9 mouse cellular contexts compared by ENCODE assay signal in the genomic region with DNA sequence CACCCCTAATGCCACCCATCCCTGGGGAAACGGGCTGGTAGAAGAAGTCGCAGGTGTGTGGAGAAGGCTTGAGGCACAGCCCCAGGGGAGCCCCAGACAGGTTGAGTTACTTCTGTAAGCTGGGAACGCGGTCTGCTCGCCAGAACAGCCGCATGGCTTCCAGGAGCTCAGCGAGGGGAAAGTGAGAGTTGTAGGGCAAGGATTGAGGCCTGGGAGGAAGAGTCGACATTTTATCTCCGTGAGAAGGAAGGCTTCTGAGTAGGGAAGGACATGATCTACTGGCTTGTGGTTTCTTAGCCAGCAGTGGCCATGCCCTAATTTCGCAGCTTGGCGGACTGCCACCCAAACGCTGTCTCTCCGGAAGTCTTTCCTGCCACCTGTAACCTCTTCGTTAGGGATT. TPM values are rescaled to one million over a fixed set of nuclear protein-coding genes. Genes with fewer than 3 reads are reported as not detected.
DNase-seq lines count a peak whose midpoint lies in the region; ATAC-seq lines count a peak whose summit lies in the region.
"Had no signal": no experiment of that assay in that cellular context is flagged by ENCODE, and none has a peak within 500 bp of the region (broad histone marks: within the 10 kb centered on the region; RNA-seq: fewer than 3 reads in every experiment).

No protein-coding gene starts in this region.

- H3K9ac ChIP-seq in hindbrain, embryonic 11.5 days (ENCODE audit: low read depth, low read length): 0 out of 2 replicates have a peak overlapping the region, but pooled peaks have one; percentile 11
- H3K9ac ChIP-seq in liver, embryonic 11.5 days (ENCODE audit: low read depth, low read length): no peak overlapping the region

- H3K4me3 ChIP-seq in hindbrain, embryonic 11.5 days (ENCODE audit: low read depth, low read length): peak overlapping the region; percentile 62
- peak overlapping the region; percentile 52; the same call in 1 of the 2 replicates for H3K4me3 ChIP-seq in liver, embryonic 11.5 days (ENCODE audit: low read depth, low read length)
- H3K4me3 ChIP-seq: erythroblast, embryonic 14.5 days had no signal

- peaks cover 3% of the 10 kb centered on the region; the same call in 1 of the 2 replicates for H3K4me1 ChIP-seq in hindbrain, embryonic 11.5 days (replicated peaks; ENCODE audit: control insufficient read depth, insufficient read depth, low read length)
- H3K4me1 ChIP-seq in liver, embryonic 11.5 days (replicated peaks; ENCODE audit: control insufficient read depth, insufficient read depth, low read length): no peaks in the 10 kb centered on the region; the same call in 1 of the 2 replicates

- no peak for DNase-seq in frontal cortex, postnatal 10 days (ENCODE audit: low spot score in 2 of 2)
- DNase-seq in thymus, postnatal 0 days (ENCODE audit: low spot score): peak; percentile 21
- no peak for DNase-seq in thymus, postnatal 4 days
- DNase-seq in hindbrain, embryonic 11.5 days (ENCODE audit: low spot score): peak; percentile 47
- DNase-seq in liver, embryonic 11.5 days (ENCODE audit: low spot score): no peak
- peak; percentile 63 for DNase-seq in retina, postnatal 1 day
- no peak for DNase-seq in Muller cell, postnatal 12 days (ENCODE audit: inconsistent ontology term)

- peaks cover 17% of the 10 kb centered on the region for H3K27me3 ChIP-seq in hindbrain, embryonic 11.5 days (ENCODE audit: control insufficient read depth, insufficient read depth, low read length)
- H3K27me3 ChIP-seq in liver, embryonic 11.5 days (replicated peaks; ENCODE audit: control insufficient read depth, insufficient read depth, low read length): peaks cover 46% of the 10 kb centered on the region

- 0 out of 2 replicates have a peak, but pooled peaks have one; percentile 34 for ATAC-seq in frontal cortex, adult (ENCODE audit: low TSS enrichment)
- ATAC-seq in hindbrain, embryonic 11.5 days (ENCODE audit: low FRiP score): no peak
- no peak for ATAC-seq in liver, embryonic 11.5 days (replicated peaks; ENCODE audit: low FRiP score)

- H3K4me2 ChIP-seq in hindbrain, embryonic 11.5 days (replicated peaks; ENCODE audit: low read depth, low read length): peak overlapping the region; percentile 96
- peak overlapping the region; percentile 77 for H3K4me2 ChIP-seq in liver, embryonic 11.5 days

- no peaks in the 10 kb centered on the region for H3K36me3 ChIP-seq in hindbrain, embryonic 11.5 days (ENCODE audit: control insufficient read depth, insufficient read depth, low read length)
- no peaks in the 10 kb centered on the region for H3K36me3 ChIP-seq in liver, embryonic 11.5 days (ENCODE audit: control insufficient read depth, insufficient read depth, low read length)

- H3K27ac ChIP-seq in hindbrain, embryonic 11.5 days (ENCODE audit: low read depth, low read length): no peak overlapping the region
- no peak overlapping the region for H3K27ac ChIP-seq in liver, embryonic 11.5 days (ENCODE audit: low read depth, low read length)

- 2% methylated on average over 14 of the region's 14 CpGs for WGBS in hindbrain, embryonic 11.5 days
- WGBS in liver, embryonic 11.5 days: 4% methylated on average over 14 of the region's 14 CpGs

- H3K9me3 ChIP-seq in hindbrain, embryonic 11.5 days (ENCODE audit: control insufficient read depth, low read length): no peaks in the 10 kb centered on the region
- no peaks in the 10 kb centered on the region for H3K9me3 ChIP-seq in liver, embryonic 11.5 days (ENCODE audit: control insufficient read depth, low read length)

RNA-seq across cellular contexts. Expression of a gene that starts 0.9 kb away (rescaled TPM):
- polyA plus RNA-seq in thymus, postnatal 0 days (2015; fragmentation: Nextera tagmentation; extraction: Ambion mirVana): 9.6 and 13.8 TPM in 2 replicates
- polyA plus RNA-seq in hindbrain, embryonic 11.5 days (2014; fragmentation: Nextera tagmentation; extraction: Ambion mirVana): 6.0 and 6.9 TPM in 2 replicates
- 0.14 and 0.22 TPM in 2 replicates for polyA plus RNA-seq in liver, embryonic 11.5 days (2014; fragmentation: Nextera tagmentation; extraction: Ambion mirVana)
- polyA plus RNA-seq: erythroblast, embryonic 14.5 days had no signal

Comparison
In these comparisons a context has a peak if more than half of its experiments do, and no peak if none do; other contexts are left out.
1. DNase-seq: peak in thymus, postnatal 0 days (single experiment), hindbrain, embryonic 11.5 days (single experiment) and retina, postnatal 1 day (single experiment); none in frontal cortex, postnatal 10 days (0 of 2), thymus, postnatal 4 days (single experiment), liver, embryonic 11.5 days (single experiment) and Muller cell, postnatal 12 days (single experiment).